Mouse (Mus musculus) thymus, postnatal 25 days (tissue): Measurements from ENCODE around the gene Rexo5.

ENCODE experiments used
- DNase-seq: peaks from one replicate; pipeline ENCODE4 v3.0.0; 2022

Rexo5 gene

GRCm38 (mm10) chr7:119845541-119845940 lies 51.7 kb downstream of the Rexo5 start:
- no peak for DNase-seq

GRCm38 (mm10) chr7:119847396-119847795 lies 53.6 kb downstream of the Rexo5 start:
- DNase-seq, result no peak

- DNase-seq, result peak; percentile 38
Measured at GRCm38 (mm10) chr7:119849096-119849495, 55.3 kb downstream of the Rexo5 start.

- DNase-seq, result no peak
Measured at GRCm38 (mm10) chr7:119850737-119851136, 56.9 kb downstream of the Rexo5 start.

- no peak for DNase-seq
Measured at GRCm38 (mm10) chr7:119852494-119852893, 58.7 kb downstream of the Rexo5 start.

GRCm38 (mm10) chr7:119853186-119853585 lies 59.4 kb downstream of the Rexo5 start:
- DNase-seq, result no peak

GRCm38 (mm10) chr7:119854362-119854761 lies 60.6 kb downstream of the Rexo5 start:
- DNase-seq, result no peak

- DNase-seq, result no peak
Measured at GRCm38 (mm10) chr7:119855031-119855430, 61.2 kb downstream of the Rexo5 start.

- DNase-seq, result peak; percentile 19
Measured at GRCm38 (mm10) chr7:119859476-119859875, 65.7 kb downstream of the Rexo5 start.

- no peak for DNase-seq
Measured at GRCm38 (mm10) chr7:119860116-119860515, 66.3 kb downstream of the Rexo5 start.

GRCm38 (mm10) chr7:119860554-119860953 lies 66.7 kb downstream of the Rexo5 start:
- DNase-seq, result no peak

- no peak for DNase-seq
Measured at GRCm38 (mm10) chr7:119860971-119861334, 67.1 kb downstream of the Rexo5 start.

GRCm38 (mm10) chr7:119861335-119862091 lies 67.7 kb downstream of the Rexo5 start:
- peak; percentile 58 for DNase-seq

GRCm38 (mm10) chr7:119862167-119862566 lies 68.4 kb downstream of the Rexo5 start:
- no peak for DNase-seq

- no peak for DNase-seq
Measured at GRCm38 (mm10) chr7:119864500-119864899, 70.7 kb downstream of the Rexo5 start.

GRCm38 (mm10) chr7:119866136-119866535 lies 72.3 kb downstream of the Rexo5 start:
- DNase-seq, result no peak

- no peak for DNase-seq
Measured at GRCm38 (mm10) chr7:119872204-119872603, 78.4 kb downstream of the Rexo5 start.

GRCm38 (mm10) chr7:119873050-119873449 lies 79.2 kb downstream of the Rexo5 start:
- DNase-seq, result no peak

- no peak for DNase-seq
Measured at GRCm38 (mm10) chr7:119875776-119876440, 82.1 kb downstream of the Rexo5 start.

GRCm38 (mm10) chr7:119879171-119879570 lies 85.4 kb downstream of the Rexo5 start:
- no peak for DNase-seq

- no peak for DNase-seq
Measured at GRCm38 (mm10) chr7:119880345-119880744, 86.5 kb downstream of the Rexo5 start.

- DNase-seq, result no peak
Measured at GRCm38 (mm10) chr7:119881229-119881628, 87.4 kb downstream of the Rexo5 start.

- no peak for DNase-seq
Measured at GRCm38 (mm10) chr7:119887887-119888286, 94.1 kb downstream of the Rexo5 start.

- DNase-seq, result no peak
Measured at GRCm38 (mm10) chr7:119892198-119892597, 98.4 kb downstream of the Rexo5 start.

GRCm38 (mm10) chr7:119892742-119893141 lies 98.9 kb downstream of the Rexo5 start:
- DNase-seq, result no peak
